Mouse (Mus musculus) kidney, adult 2 months (tissue): Measurements from ENCODE around the gene Zfp239.

Experiments used
- CTCF ChIP-seq: fragments of 200-500 bp; conservative IDR thresholded peaks from 2 replicates; pipeline ENCODE4 v1.5.1; 2011; ENCODE audit warnings: low read depth, mild to moderate bottlenecking, control low read depth, low read length, moderate library complexity, mixed read lengths; ENCODE audit not compliant: insufficient read depth, insufficient read length
- POLR2A ChIP-seq: fragments of 200-500 bp; IDR thresholded peaks from one replicate; pipeline ENCODE4 v1.6.1; 2011; ENCODE audit warnings: low read depth, low read length, control low read depth

GRCm38 (mm10) chr6:117897800-117898199 lies 35.9 kb downstream of the Zfp239 start:
- TF ChIP-seq POLR2A (no peak), CTCF (no peak)
